19 mouse cellular contexts compared by ENCODE assay signal in genomic region chr11:114238801-114239200, GRCm38 (mm10).
DNase-seq lines count a peak whose midpoint lies in the region; ATAC-seq and TF ChIP-seq lines count a peak whose summit lies in the region.
"Had no signal": no experiment of that assay in that cellular context is flagged by ENCODE, and none has a peak within 500 bp of the region (broad histone marks: within the 10 kb centered on the region; RNA-seq: fewer than 3 reads in every experiment).

No protein-coding gene starts in this region.

- 0 out of 2 replicates have a peak overlapping the region, but pooled peaks have one; percentile 47 for H3K27ac ChIP-seq in hindbrain, embryonic 10.5 days
- H3K27ac ChIP-seq in hindbrain, embryonic 14.5 days: no peak overlapping the region
- H3K27ac ChIP-seq in neural tube, embryonic 13.5 days (replicated peaks): peak overlapping the region; percentile 79
- no peak overlapping the region for H3K27ac ChIP-seq in neural tube, embryonic 15.5 days (replicated peaks)
- peak overlapping the region; percentile 65; the same call in 1 of the 2 replicates for H3K27ac ChIP-seq in forebrain, embryonic 14.5 days (ENCODE audit: low read depth, low read length)
- peak overlapping the region; percentile 47; the same call in 1 of the 2 replicates for H3K27ac ChIP-seq in midbrain, embryonic 14.5 days (replicated peaks; ENCODE audit: low read depth, low read length)
- H3K27ac ChIP-seq in liver, postnatal 0 days (ENCODE audit: low read depth): no peak overlapping the region
- H3K27ac ChIP-seq: heart, embryonic 13.5 days had no signal

- no peak for TF ChIP-seq CTCF in liver, postnatal 0 days (IDR thresholded peaks at IDR 0.05; ENCODE audit: low read depth)

- no peak overlapping the region for H3K4me3 ChIP-seq in hindbrain, embryonic 10.5 days
- no peak overlapping the region for H3K4me3 ChIP-seq in hindbrain, embryonic 14.5 days (replicated peaks; ENCODE audit: low read length)
- no peak overlapping the region for H3K4me3 ChIP-seq in neural tube, embryonic 13.5 days
- no peak overlapping the region for H3K4me3 ChIP-seq in neural tube, embryonic 15.5 days (replicated peaks)
- no peak overlapping the region for H3K4me3 ChIP-seq in forebrain, embryonic 14.5 days (ENCODE audit: low read depth, low read length)
- H3K4me3 ChIP-seq in midbrain, embryonic 14.5 days (replicated peaks; ENCODE audit: low read depth, low read length): no peak overlapping the region
- no peak overlapping the region for H3K4me3 ChIP-seq in liver, postnatal 0 days (ENCODE audit: low read depth, low read length)
- H3K4me3 ChIP-seq: heart, embryonic 13.5 days; megakaryocyte, embryonic 14.5 days; myocyte had no signal

- H3K27me3 ChIP-seq in hindbrain, embryonic 10.5 days (ENCODE audit: insufficient read depth, poor library complexity, severe bottlenecking): peaks cover 19% of the 10 kb centered on the region
- H3K27me3 ChIP-seq in hindbrain, embryonic 14.5 days (ENCODE audit: control insufficient read depth, insufficient read depth, low read length): no peaks in the 10 kb centered on the region
- no peaks in the 10 kb centered on the region for H3K27me3 ChIP-seq in neural tube, embryonic 13.5 days
- peaks cover 3% of the 10 kb centered on the region; the same call in 1 of the 2 replicates for H3K27me3 ChIP-seq in neural tube, embryonic 15.5 days (replicated peaks)
- H3K27me3 ChIP-seq in forebrain, embryonic 14.5 days (replicated peaks; ENCODE audit: control insufficient read depth, insufficient read depth, low read length): no peaks in the 10 kb centered on the region
- H3K27me3 ChIP-seq in midbrain, embryonic 14.5 days (ENCODE audit: control insufficient read depth, insufficient read depth, low read length): no peaks in the 10 kb centered on the region
- H3K27me3 ChIP-seq in liver, postnatal 0 days (ENCODE audit: insufficient read depth, low read length): no peaks in the 10 kb centered on the region

- TF ChIP-seq EP300 in liver, postnatal 0 days (IDR thresholded peaks at IDR 0.05; ENCODE audit: low read depth): no peak

- peaks cover 23% of the 10 kb centered on the region for H3K4me1 ChIP-seq in hindbrain, embryonic 10.5 days (replicated peaks)
- peaks cover 12% of the 10 kb centered on the region for H3K4me1 ChIP-seq in hindbrain, embryonic 14.5 days (replicated peaks; ENCODE audit: control insufficient read depth, insufficient read depth, low read length)
- H3K4me1 ChIP-seq in neural tube, embryonic 13.5 days (replicated peaks): peaks cover 26% of the 10 kb centered on the region
- peaks cover 22% of the 10 kb centered on the region for H3K4me1 ChIP-seq in neural tube, embryonic 15.5 days
- H3K4me1 ChIP-seq in forebrain, embryonic 14.5 days (ENCODE audit: control insufficient read depth, insufficient read depth, low read length): peaks cover 17% of the 10 kb centered on the region
- H3K4me1 ChIP-seq in midbrain, embryonic 14.5 days (ENCODE audit: control insufficient read depth, insufficient read depth, low read length): peaks cover 13% of the 10 kb centered on the region
- H3K4me1 ChIP-seq in liver, postnatal 0 days (ENCODE audit: insufficient read depth): no peaks in the 10 kb centered on the region
- H3K4me1 ChIP-seq: heart, embryonic 13.5 days; megakaryocyte, embryonic 14.5 days had no signal

- no peaks in the 10 kb centered on the region for H3K36me3 ChIP-seq in hindbrain, embryonic 10.5 days
- H3K36me3 ChIP-seq in hindbrain, embryonic 14.5 days (replicated peaks; ENCODE audit: control insufficient read depth, insufficient read depth): no peaks in the 10 kb centered on the region
- H3K36me3 ChIP-seq in neural tube, embryonic 13.5 days: no peaks in the 10 kb centered on the region
- H3K36me3 ChIP-seq in neural tube, embryonic 15.5 days: no peaks in the 10 kb centered on the region
- no peaks in the 10 kb centered on the region for H3K36me3 ChIP-seq in forebrain, embryonic 14.5 days (ENCODE audit: control insufficient read depth, insufficient read depth, low read length)
- H3K36me3 ChIP-seq in midbrain, embryonic 14.5 days (ENCODE audit: control insufficient read depth, insufficient read depth, low read length): no peaks in the 10 kb centered on the region
- no peaks in the 10 kb centered on the region for H3K36me3 ChIP-seq in liver, postnatal 0 days (replicated peaks; ENCODE audit: insufficient read depth, low read length)
- H3K36me3 ChIP-seq: heart, embryonic 13.5 days had no signal

- WGBS in hindbrain, embryonic 10.5 days: 78% methylated on average over 5 of the region's 5 CpGs
- WGBS in hindbrain, embryonic 14.5 days: 60% methylated on average over 5 of the region's 5 CpGs
- WGBS in neural tube, embryonic 13.5 days: 55% methylated on average over 5 of the region's 5 CpGs
- 52% methylated on average over 5 of the region's 5 CpGs for WGBS in neural tube, embryonic 15.5 days
- 47% methylated on average over 5 of the region's 5 CpGs for WGBS in forebrain, embryonic 14.5 days
- 54% methylated on average over 5 of the region's 5 CpGs for WGBS in midbrain, embryonic 14.5 days
- 70% methylated on average over 5 of the region's 5 CpGs for WGBS in liver, postnatal 0 days (ENCODE audit: insufficient replicate concordance)

- no peak overlapping the region for H3K4me2 ChIP-seq in hindbrain, embryonic 14.5 days (replicated peaks)
- H3K4me2 ChIP-seq in neural tube, embryonic 13.5 days: no peak overlapping the region
- no peak overlapping the region for H3K4me2 ChIP-seq in neural tube, embryonic 15.5 days
- no peak overlapping the region for H3K4me2 ChIP-seq in forebrain, embryonic 14.5 days (ENCODE audit: low read length)
- H3K4me2 ChIP-seq in midbrain, embryonic 14.5 days (ENCODE audit: low read length): no peak overlapping the region
- H3K4me2 ChIP-seq in liver, postnatal 0 days (ENCODE audit: low read depth, low read length): no peak overlapping the region
- H3K4me2 ChIP-seq: heart, embryonic 13.5 days had no signal

- ATAC-seq in hindbrain, embryonic 14.5 days (ENCODE audit: low FRiP score): no peak
- ATAC-seq in neural tube, embryonic 13.5 days (ENCODE audit: low read depth): peak; percentile 13; the same call in 1 of the 2 replicates
- no peak for ATAC-seq in neural tube, embryonic 15.5 days (ENCODE audit: low FRiP score)
- peak; percentile 28; the same call in 1 of the 2 replicates for ATAC-seq in forebrain, embryonic 14.5 days
- ATAC-seq in midbrain, embryonic 14.5 days (ENCODE audit: low FRiP score, low TSS enrichment): no peak
- no peak for ATAC-seq in inflammation-experienced regulatory T-cells, adult 6 months
- no peak for ATAC-seq in liver, postnatal 0 days

- DNase-seq in hindbrain, embryonic 10.5 days (ENCODE audit: low spot score): no peak
- DNase-seq in hindbrain, embryonic 14.5 days (ENCODE audit: low spot score): no peak
- DNase-seq in forebrain, embryonic 14.5 days (ENCODE audit: low spot score): no peak
- DNase-seq in midbrain, embryonic 14.5 days: no peak
- DNase-seq in liver, postnatal 0 days: no peak
- DNase-seq: adrenal gland, postnatal 10 days; cerebellum, postnatal 10 days; heart, adult 18-20 months; kidney, adult 9 months; kidney, postnatal 25 days; liver; lung, postnatal 10 days; right cerebral cortex, adult 18-20 months had no signal

- no peaks in the 10 kb centered on the region for H3K9me3 ChIP-seq in hindbrain, embryonic 10.5 days
- H3K9me3 ChIP-seq in hindbrain, embryonic 14.5 days (ENCODE audit: control insufficient read depth, low read length): no peaks in the 10 kb centered on the region
- H3K9me3 ChIP-seq in neural tube, embryonic 13.5 days: no peaks in the 10 kb centered on the region
- no peaks in the 10 kb centered on the region for H3K9me3 ChIP-seq in neural tube, embryonic 15.5 days (replicated peaks)
- H3K9me3 ChIP-seq in forebrain, embryonic 14.5 days (replicated peaks; ENCODE audit: control insufficient read depth, low read length): no peaks in the 10 kb centered on the region
- H3K9me3 ChIP-seq in midbrain, embryonic 14.5 days (ENCODE audit: control insufficient read depth, low read length): 0 out of 2 replicates have a peak, but pooled peaks cover 3% of the 10 kb centered on the region
- H3K9me3 ChIP-seq in liver, postnatal 0 days (ENCODE audit: low read length): no peaks in the 10 kb centered on the region
- H3K9me3 ChIP-seq: heart, embryonic 13.5 days had no signal

- no peak overlapping the region for H3K9ac ChIP-seq in hindbrain, embryonic 14.5 days
- no peak overlapping the region for H3K9ac ChIP-seq in neural tube, embryonic 13.5 days
- H3K9ac ChIP-seq in neural tube, embryonic 15.5 days (replicated peaks): no peak overlapping the region
- no peak overlapping the region for H3K9ac ChIP-seq in forebrain, embryonic 14.5 days (ENCODE audit: low read length)
- no peak overlapping the region for H3K9ac ChIP-seq in midbrain, embryonic 14.5 days (replicated peaks; ENCODE audit: low read length)
- H3K9ac ChIP-seq in liver, postnatal 0 days (replicated peaks): no peak overlapping the region
- H3K9ac ChIP-seq: heart, embryonic 13.5 days had no signal

Comparison
In these comparisons a context has a peak if more than half of its experiments do, and no peak if none do; other contexts are left out.
1. H3K27ac ChIP-seq: peak in hindbrain, embryonic 10.5 days (single experiment), neural tube, embryonic 13.5 days (single experiment), forebrain, embryonic 14.5 days (single experiment) and midbrain, embryonic 14.5 days (single experiment); none in hindbrain, embryonic 14.5 days (single experiment), neural tube, embryonic 15.5 days (single experiment) and liver, postnatal 0 days (single experiment).
2. ATAC-seq: peak in neural tube, embryonic 13.5 days (single experiment) and forebrain, embryonic 14.5 days (single experiment); none in hindbrain, embryonic 14.5 days (single experiment), neural tube, embryonic 15.5 days (single experiment), midbrain, embryonic 14.5 days (single experiment), inflammation-experienced regulatory T-cells, adult 6 months (single experiment) and liver, postnatal 0 days (single experiment).